Mouse (Mus musculus) T-helper 17 cell (primary cell): ENCODE data around the gene Zfp451.

ENCODE experiments used
- in situ Hi-C, 2 experiments: fragments of 300-600 bp; cut with MboI, MseI; formaldehyde crosslinking; loops; 1 replicate in 1 of 2; 2 replicates in 1 of 2; pipeline ENCODE4 v1.15.1; 2025; ENCODE audit warnings: high pct_unique_total_duplicates in 2 of 2

The Zfp451 gene

DNA sequence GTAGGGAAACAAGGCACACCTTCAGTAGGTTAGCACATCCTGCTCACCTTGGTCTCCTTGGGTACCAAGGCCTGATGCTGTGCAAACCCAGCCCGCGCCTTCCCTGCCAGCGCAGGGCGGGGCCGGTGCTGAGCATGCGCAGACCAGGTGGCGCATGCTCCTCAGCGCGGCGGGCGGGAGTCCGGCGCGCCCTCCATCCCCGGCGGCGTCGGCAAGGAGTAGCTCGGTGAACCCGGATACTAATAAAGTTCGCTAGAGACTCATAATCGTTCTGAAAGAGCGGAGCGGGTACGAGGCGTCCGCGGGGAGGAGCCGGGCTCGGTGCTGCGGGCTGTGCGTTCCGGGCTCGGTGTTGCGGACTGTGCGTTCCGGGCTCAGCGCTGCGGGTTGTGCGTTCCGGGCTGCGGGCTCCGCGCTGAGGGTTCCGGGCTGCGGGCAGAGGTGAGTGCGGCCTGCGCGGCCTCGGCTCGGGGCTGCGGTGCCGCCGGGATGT, 94.6 kb downstream of the Zfp451 start, which contains the start of gene Rab23:
Gene Rab23, plus strand, starts transcription at position 155 of the 493 bp plus-strand sequence.
- in situ Hi-C loops, result no loop called here

DNA sequence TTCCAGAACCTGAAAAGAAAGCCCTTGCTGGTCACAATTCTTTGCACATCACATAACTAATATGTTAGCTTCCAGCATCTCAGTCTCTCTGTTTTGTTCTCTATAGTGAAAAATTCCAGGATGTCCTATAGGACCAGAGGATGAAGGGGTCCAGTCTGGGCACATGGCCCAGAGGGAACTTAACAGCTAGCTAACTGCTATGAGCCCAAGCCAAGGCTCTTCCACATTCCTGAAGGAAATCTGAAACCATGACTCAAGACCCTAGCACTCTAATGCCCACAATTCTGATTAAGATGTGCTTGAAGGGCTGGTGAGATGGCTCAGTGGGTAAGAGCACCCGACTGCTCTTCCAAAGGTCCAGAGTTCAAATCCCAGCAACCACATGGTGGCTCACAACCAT, 96.8 kb downstream of the Zfp451 start:
- in situ Hi-C loops, result no loop called here

DNA sequence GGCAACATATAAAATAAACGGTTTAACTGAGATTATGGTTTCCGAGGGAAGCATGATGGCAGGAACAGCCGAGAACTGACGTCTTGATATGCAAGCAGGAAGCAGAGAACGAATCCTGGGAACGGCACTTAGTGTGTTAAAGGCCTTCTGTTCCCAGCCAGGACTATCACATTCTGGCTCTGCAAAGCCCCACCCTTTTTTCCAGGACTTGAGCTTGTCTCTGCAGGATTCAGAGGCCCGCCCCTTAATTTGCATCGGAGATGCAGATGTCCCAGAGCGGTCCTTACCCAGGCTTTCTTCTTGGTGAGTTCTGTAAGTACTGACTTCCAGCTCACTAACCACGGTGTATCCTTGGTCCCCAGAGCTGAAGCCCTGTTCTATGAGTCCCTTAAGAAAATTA, 99.6 kb downstream of the Zfp451 start:
- in situ Hi-C loops, result no loop called here

DNA sequence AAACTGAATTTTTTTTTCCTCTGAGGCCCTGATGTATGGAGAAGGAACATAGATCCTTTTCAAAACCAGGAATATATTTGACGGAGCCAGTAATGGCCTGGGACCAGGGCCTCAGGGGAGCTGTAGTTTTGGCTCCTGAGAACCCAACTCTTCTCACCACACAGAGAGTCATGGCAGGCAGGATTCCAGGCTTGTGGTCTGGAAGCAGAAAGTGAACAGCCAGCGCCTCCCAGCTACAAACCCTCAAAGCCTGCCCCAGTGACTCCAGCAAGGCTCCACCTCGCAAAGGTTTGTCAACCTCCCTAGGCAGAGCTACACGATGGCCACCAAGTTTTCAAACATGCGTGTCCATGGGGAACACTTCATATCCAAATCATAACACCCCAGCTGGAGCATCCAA, 102.4 kb downstream of the Zfp451 start:
- in situ Hi-C loops, result no loop called here
